Mouse (Mus musculus) liver, postnatal 0 days (tissue): ENCODE results near the gene Plpp7.

ENCODE experiments used
- CTCF ChIP-seq: sonication (generic); IDR thresholded peaks from 2 replicates; pipeline ENCODE4 v1.5.1; 2016; ENCODE audit warnings: antibody characterized with exemption, low read depth
- EP300 ChIP-seq: IDR thresholded peaks from 2 replicates; pipeline ENCODE4 v1.6.1; 2016; ENCODE audit warnings: antibody characterized with exemption, low read depth, mild to moderate bottlenecking

GRCm38 (mm10) chr2:32062626-32063410, 32.5 kb upstream of the Plpp7 start:
- no peak for TF ChIP-seq CTCF
- no peak for TF ChIP-seq EP300
